10 mouse cellular contexts compared by ENCODE assay signal in the genomic region with DNA sequence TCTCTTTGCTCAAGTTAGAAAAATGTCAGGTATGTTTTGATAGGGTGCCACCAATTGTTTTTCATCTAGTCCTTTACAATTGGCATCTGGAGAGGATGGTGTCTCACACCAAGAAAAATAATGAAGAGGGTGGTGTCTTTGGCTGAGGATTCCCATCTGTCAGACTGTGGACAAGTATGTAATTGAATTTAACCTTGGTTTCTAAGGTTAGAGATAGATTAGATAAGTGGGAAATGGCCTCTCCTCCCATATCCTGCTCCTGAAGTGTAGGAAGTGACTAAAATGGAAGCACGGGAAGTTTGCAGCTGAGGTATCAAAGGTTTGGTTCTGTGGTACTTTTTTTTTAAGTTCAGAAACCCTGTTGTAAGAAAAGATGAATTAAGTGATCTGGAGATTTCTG.
DNase-seq lines count a peak whose midpoint lies in the region.
"Had no signal": no experiment of that assay in that cellular context is flagged by ENCODE, and none has a peak within 500 bp of the region (broad histone marks: within the 10 kb centered on the region; RNA-seq: fewer than 3 reads in every experiment).

No protein-coding gene starts in this region.

- intact Hi-C loops in heart, postnatal 14 days (cut with DNase I): loop anchor here (5.0 kb wide), 1 partner anchor 91 kb away; no protein-coding TSS in a partner anchor

- DNase-seq in heart, adult 18-20 months: peak; percentile 7 to 48
- no peak for DNase-seq in heart, postnatal 14 days
- DNase-seq in kidney, adult 9 months: peak; percentile 58
- DNase-seq in kidney, postnatal 4 days: no peak
- DNase-seq in lung, postnatal 10 days: peak; percentile 8
- no peak for DNase-seq in lung, postnatal 25 days (ENCODE audit: low spot score)
- DNase-seq in testis, postnatal 14 days (ENCODE audit: low spot score): no peak
- DNase-seq: cerebellum, adult 2 months; midbrain, embryonic 14.5 days; right cerebral cortex, postnatal 25 days had no signal

Comparison
In these comparisons a context has a peak if more than half of its experiments do, and no peak if none do; other contexts are left out.
1. DNase-seq: peak in heart, adult 18-20 months (2 of 2), kidney, adult 9 months (single experiment) and lung, postnatal 10 days (single experiment); none in heart, postnatal 14 days (0 of 2), kidney, postnatal 4 days (0 of 2), lung, postnatal 25 days (single experiment) and testis, postnatal 14 days (single experiment).